Mouse (Mus musculus): ENCODE measurements at regions not wholly inside any gene's neighbourhood (a gene's known extent, or its start where the extent isn't known, plus 50 kb on each side); places are given as distances from the start of the nearest gene placed in this dataset.

- TF ChIP-seq CTCF (IDR thresholded peaks at IDR 0.05; ENCODE audit: insufficient read depth, low read length) (no peak), POLR2A (IDR thresholded peaks at IDR 0.05; ENCODE audit: borderline replicate concordance, extremely low read depth, low read depth, low read length) (no peak)
These were observed 66.2 kb upstream of the E2f3 start for GRCm38 (mm10) chr13:30051891-30052550.
